Mouse (Mus musculus): ENCODE measurements around the gene Myl9. TPM values are rescaled to one million over a fixed set of nuclear protein-coding genes. Genes with fewer than 3 reads are reported as not detected.
"Not testable (repeated sequence)": the region's sequence is repeated elsewhere in the genome, so short reads cannot be mapped to it uniquely, and the experiment has no call there.

Myl9 gene
- polyA plus RNA-seq, 1 experiment from 2014 or later, result 1,736 TPM

- H3K27ac ChIP-seq (ENCODE audit: low read length), result no peak overlapping the region
- H3K36me3 ChIP-seq (ENCODE audit: control insufficient read depth, insufficient read depth, low read length), result peaks cover 3% of the 10 kb centered on the region; the same call in 1 of the 2 replicates
- no peaks in the 10 kb centered on the region for H3K9me3 ChIP-seq (ENCODE audit: control insufficient read depth, low read depth, low read length)
- ATAC-seq (ENCODE audit: insufficient number of reproducible peaks, insufficient read depth, low FRiP score, low read depth), result no peak
- H3K4me3 ChIP-seq (ENCODE audit: low read depth, low read length), result no peak overlapping the region
- no peaks in the 10 kb centered on the region for H3K27me3 ChIP-seq (ENCODE audit: control insufficient read depth, insufficient read depth, low read length)
- peaks cover 11% of the 10 kb centered on the region for H3K4me1 ChIP-seq (ENCODE audit: control insufficient read depth, insufficient read depth, low read length)
- H3K4me2 ChIP-seq (replicated peaks; ENCODE audit: low read depth, low read length), result no peak overlapping the region
- 43% methylated on average over 7 of the region's 7 CpGs for WGBS
- no peak overlapping the region for H3K9ac ChIP-seq (replicated peaks; ENCODE audit: low read depth, low read length)
Measured at GRCm38 (mm10) chr2:156784016-156784585, 8.9 kb downstream of the Myl9 start.

- Histone ChIP-seq H3K9me3 (ENCODE audit: control insufficient read depth, low read depth, low read length) (no peaks in the 10 kb centered on the region), H3K9ac (replicated peaks; ENCODE audit: low read depth, low read length) (no peak overlapping the region), H3K27me3 (ENCODE audit: control insufficient read depth, insufficient read depth, low read length) (no peaks in the 10 kb centered on the region), H3K27ac (ENCODE audit: low read length) (no peak overlapping the region), H3K4me3 (ENCODE audit: low read depth, low read length) (no peak overlapping the region), H3K36me3 (ENCODE audit: control insufficient read depth, insufficient read depth, low read length) (peaks cover 3% of the 10 kb centered on the region; the same call in 1 of the 2 replicates), H3K4me1 (ENCODE audit: control insufficient read depth, insufficient read depth, low read length) (peaks cover 11% of the 10 kb centered on the region), H3K4me2 (replicated peaks; ENCODE audit: low read depth, low read length) (no peak overlapping the region)
- no peak for ATAC-seq (ENCODE audit: insufficient number of reproducible peaks, insufficient read depth, low FRiP score, low read depth)
- 84% methylated on average over 2 of the region's 2 CpGs for WGBS
Measured at GRCm38 (mm10) chr2:156784891-156785290, 9.7 kb downstream of the Myl9 start.

- ATAC-seq (ENCODE audit: insufficient number of reproducible peaks, insufficient read depth, low FRiP score, low read depth); H3K27ac ChIP-seq (ENCODE audit: low read length); H3K27me3 ChIP-seq (ENCODE audit: control insufficient read depth, insufficient read depth, low read length); H3K4me3 ChIP-seq (ENCODE audit: low read depth, low read length); H3K4me2 ChIP-seq (replicated peaks; ENCODE audit: low read depth, low read length); H3K9me3 ChIP-seq (ENCODE audit: control insufficient read depth, low read depth, low read length); H3K4me1 ChIP-seq (ENCODE audit: control insufficient read depth, insufficient read depth, low read length); H3K9ac ChIP-seq (replicated peaks; ENCODE audit: low read depth, low read length); H3K36me3 ChIP-seq (ENCODE audit: control insufficient read depth, insufficient read depth, low read length): not testable (repeated sequence)
Measured at GRCm38 (mm10) chr2:156786369-156786768, 11.1 kb downstream of the Myl9 start.

- H3K4me3 ChIP-seq (ENCODE audit: low read depth, low read length), result no peak overlapping the region
- no peak for ATAC-seq (ENCODE audit: insufficient number of reproducible peaks, insufficient read depth, low FRiP score, low read depth)
- no peak overlapping the region for H3K4me2 ChIP-seq (replicated peaks; ENCODE audit: low read depth, low read length)
- no peak overlapping the region for H3K9ac ChIP-seq (replicated peaks; ENCODE audit: low read depth, low read length)
- H3K27me3 ChIP-seq (ENCODE audit: control insufficient read depth, insufficient read depth, low read length), result no peaks in the 10 kb centered on the region
- H3K4me1 ChIP-seq (ENCODE audit: control insufficient read depth, insufficient read depth, low read length), result 0 out of 2 replicates have a peak, but pooled peaks cover 5% of the 10 kb centered on the region
- H3K27ac ChIP-seq (ENCODE audit: low read length), result no peak overlapping the region
- WGBS, result 88% methylated on average over 5 of the region's 5 CpGs
- H3K9me3 ChIP-seq (ENCODE audit: control insufficient read depth, low read depth, low read length), result peaks cover 7% of the 10 kb centered on the region; the same call in 1 of the 2 replicates
- no peaks in the 10 kb centered on the region for H3K36me3 ChIP-seq (ENCODE audit: control insufficient read depth, insufficient read depth, low read length)
Measured at GRCm38 (mm10) chr2:156787090-156787775, 12.0 kb downstream of the Myl9 start.

GRCm38 (mm10) chr2:156787776-156788105 lies 12.5 kb downstream of the Myl9 start:
- no peaks in the 10 kb centered on the region for H3K27me3 ChIP-seq (ENCODE audit: control insufficient read depth, insufficient read depth, low read length)
- 46% methylated on average over 3 of the region's 3 CpGs for WGBS
- H3K36me3 ChIP-seq (ENCODE audit: control insufficient read depth, insufficient read depth, low read length), result no peaks in the 10 kb centered on the region
- no peak overlapping the region for H3K4me3 ChIP-seq (ENCODE audit: low read depth, low read length)
- H3K9ac ChIP-seq (replicated peaks; ENCODE audit: low read depth, low read length), result no peak overlapping the region
- H3K9me3 ChIP-seq (ENCODE audit: control insufficient read depth, low read depth, low read length), result peaks cover 11% of the 10 kb centered on the region; the same call in 1 of the 2 replicates
- H3K4me1 ChIP-seq (ENCODE audit: control insufficient read depth, insufficient read depth, low read length), result 0 out of 2 replicates have a peak, but pooled peaks cover 5% of the 10 kb centered on the region
- no peak for ATAC-seq (ENCODE audit: insufficient number of reproducible peaks, insufficient read depth, low FRiP score, low read depth)
- H3K4me2 ChIP-seq (replicated peaks; ENCODE audit: low read depth, low read length), result no peak overlapping the region
- no peak overlapping the region for H3K27ac ChIP-seq (ENCODE audit: low read length)

- Histone ChIP-seq H3K9me3 (ENCODE audit: control insufficient read depth, low read depth, low read length) (peaks cover 11% of the 10 kb centered on the region; the same call in 1 of the 2 replicates), H3K27me3 (ENCODE audit: control insufficient read depth, insufficient read depth, low read length) (no peaks in the 10 kb centered on the region), H3K9ac (replicated peaks; ENCODE audit: low read depth, low read length) (no peak overlapping the region), H3K27ac (ENCODE audit: low read length) (no peak overlapping the region), H3K36me3 (ENCODE audit: control insufficient read depth, insufficient read depth, low read length) (no peaks in the 10 kb centered on the region), H3K4me1 (ENCODE audit: control insufficient read depth, insufficient read depth, low read length) (0 out of 2 replicates have a peak, but pooled peaks cover 4% of the 10 kb centered on the region), H3K4me2 (replicated peaks; ENCODE audit: low read depth, low read length) (no peak overlapping the region), H3K4me3 (ENCODE audit: low read depth, low read length) (no peak overlapping the region)
- WGBS, result 70% methylated on average over 1 of the region's 1 CpGs
- ATAC-seq (ENCODE audit: insufficient number of reproducible peaks, insufficient read depth, low FRiP score, low read depth), result no peak
Measured at GRCm38 (mm10) chr2:156788836-156789235, 13.6 kb downstream of the Myl9 start.

- Histone ChIP-seq H3K4me1 (ENCODE audit: control insufficient read depth, insufficient read depth, low read length) (no peaks in the 10 kb centered on the region), H3K9ac (replicated peaks; ENCODE audit: low read depth, low read length) (no peak overlapping the region), H3K27me3 (ENCODE audit: control insufficient read depth, insufficient read depth, low read length) (no peaks in the 10 kb centered on the region), H3K9me3 (ENCODE audit: control insufficient read depth, low read depth, low read length) (no peaks in the 10 kb centered on the region), H3K36me3 (ENCODE audit: control insufficient read depth, insufficient read depth, low read length) (no peaks in the 10 kb centered on the region), H3K4me3 (ENCODE audit: low read depth, low read length) (no peak overlapping the region), H3K4me2 (replicated peaks; ENCODE audit: low read depth, low read length) (no peak overlapping the region), H3K27ac (ENCODE audit: low read length) (no peak overlapping the region)
- WGBS, result 76% methylated on average over 1 of the region's 1 CpGs
- no peak for ATAC-seq (ENCODE audit: insufficient number of reproducible peaks, insufficient read depth, low FRiP score, low read depth)
Measured at GRCm38 (mm10) chr2:156798516-156798915, 23.3 kb downstream of the Myl9 start.

GRCm38 (mm10) chr2:156801045-156801444 lies 25.8 kb downstream of the Myl9 start:
- no peak overlapping the region for H3K4me3 ChIP-seq (ENCODE audit: low read depth, low read length)
- no peaks in the 10 kb centered on the region for H3K9me3 ChIP-seq (ENCODE audit: control insufficient read depth, low read depth, low read length)
- H3K4me1 ChIP-seq (ENCODE audit: control insufficient read depth, insufficient read depth, low read length), result no peaks in the 10 kb centered on the region
- no peak overlapping the region for H3K4me2 ChIP-seq (replicated peaks; ENCODE audit: low read depth, low read length)
- no peaks in the 10 kb centered on the region for H3K36me3 ChIP-seq (ENCODE audit: control insufficient read depth, insufficient read depth, low read length)
- ATAC-seq (ENCODE audit: insufficient number of reproducible peaks, insufficient read depth, low FRiP score, low read depth), result no peak
- H3K27me3 ChIP-seq (ENCODE audit: control insufficient read depth, insufficient read depth, low read length), result no peaks in the 10 kb centered on the region
- no peak overlapping the region for H3K27ac ChIP-seq (ENCODE audit: low read length)
- 80% methylated on average over 4 of the region's 4 CpGs for WGBS
- H3K9ac ChIP-seq (replicated peaks; ENCODE audit: low read depth, low read length), result no peak overlapping the region

Data from stomach, embryonic 14.5 days (tissue).